Mouse (Mus musculus) hindbrain, postnatal 0 days (tissue): ENCODE data around the gene Mns1. TPM values are rescaled to one million over a fixed set of nuclear protein-coding genes. Genes with fewer than 3 reads are reported as not detected.

ENCODE experiments used
- ATAC-seq: fragments of 200-750 bp; cut with Nextera tagmentation; 2 replicates; pipeline ENCODE4 v1.8.0; 2017; ENCODE audit warnings: mild to moderate bottlenecking, moderate TSS enrichment, moderate library complexity
- DNase-seq: peaks from one replicate; pipeline ENCODE4 v3.0.0-alpha.2; 2015; ENCODE audit warnings: low spot score
- H3K27ac ChIP-seq: fragments of 300-500 bp; sonication (generic); 2 replicates; pipeline ENCODE4 v1.5.1; 2014; ENCODE audit warnings: mild to moderate bottlenecking
- H3K27me3 ChIP-seq: fragments of 300-500 bp; sonication (generic); 2 replicates; pipeline ENCODE4 v1.6.1; 2014; ENCODE audit warnings: low read length, mixed read lengths; ENCODE audit not compliant: insufficient read depth
- H3K36me3 ChIP-seq: fragments of 300-500 bp; sonication (generic); 2 replicates; pipeline ENCODE4 v1.6.1; 2014; ENCODE audit warnings: low read length, mixed read lengths; ENCODE audit not compliant: insufficient read depth
- H3K4me1 ChIP-seq: fragments of 300-500 bp; sonication (generic); 2 replicates; pipeline ENCODE4 v1.6.1; 2014; ENCODE audit warnings: antibody characterized with exemption, low read length, mixed read lengths; ENCODE audit not compliant: insufficient read depth
- H3K4me2 ChIP-seq: fragments of 300-500 bp; sonication (generic); 2 replicates; pipeline ENCODE4 v1.6.1; 2014; ENCODE audit warnings: low read depth, mild to moderate bottlenecking, low read length, moderate library complexity, mixed read lengths
- H3K4me3 ChIP-seq: fragments of 300-500 bp; sonication (generic); 2 replicates; pipeline ENCODE4 v1.5.1; 2014; ENCODE audit warnings: low read length
- H3K9ac ChIP-seq: fragments of 300-500 bp; sonication (generic); replicated peaks from 2 replicates; pipeline ENCODE4 v1.6.1; 2014; ENCODE audit warnings: mild to moderate bottlenecking, low read length, moderate library complexity, mixed read lengths
- H3K9me3 ChIP-seq: fragments of 300-500 bp; sonication (generic); 2 replicates; pipeline ENCODE4 v1.6.1; 2016; ENCODE audit warnings: low read length, mixed read lengths
- CTCF ChIP-seq: IDR thresholded peaks from 2 replicates; pipeline ENCODE4 v1.5.1; 2016; ENCODE audit warnings: antibody characterized with exemption, control low read depth, low read depth
- WGBS: fragments of 180-500 bp; shearing (Covaris S2); extraction: QIAGEN DNeasy Blood & Tissue Kit; methylation state at CpG from one replicate; pipeline ENCODE4 v1.1.7; 2014; 5-methylcytosine and 5-hydroxymethylcytosine counted together
- microRNA-seq, 2 experiments: library from miRNA; unstranded; fragments of <30 nt; microRNA quantifications; one replicate each; pipeline ENCODE4; 2016
- polyA plus RNA-seq: library from polyadenylated mRNA; unstranded; fragments of >200 nt; fragmentation: Nextera tagmentation; extraction: Ambion mirVana; gene quantifications from 2 replicates; pipeline ENCODE4 v1.2.1, GENCODE M21; 2015
- total RNA-seq: library from RNA; depleted of rRNA; stranded (reverse); fragments of >200 nt; gene quantifications from 2 replicates; pipeline ENCODE4 v1.2.3, GENCODE M21; 2014; rRNA removed

Mns1 gene
- total and polyA plus RNA-seq, 2 experiments from 2014 or later: 2.8 to 8.1 TPM

DNA sequence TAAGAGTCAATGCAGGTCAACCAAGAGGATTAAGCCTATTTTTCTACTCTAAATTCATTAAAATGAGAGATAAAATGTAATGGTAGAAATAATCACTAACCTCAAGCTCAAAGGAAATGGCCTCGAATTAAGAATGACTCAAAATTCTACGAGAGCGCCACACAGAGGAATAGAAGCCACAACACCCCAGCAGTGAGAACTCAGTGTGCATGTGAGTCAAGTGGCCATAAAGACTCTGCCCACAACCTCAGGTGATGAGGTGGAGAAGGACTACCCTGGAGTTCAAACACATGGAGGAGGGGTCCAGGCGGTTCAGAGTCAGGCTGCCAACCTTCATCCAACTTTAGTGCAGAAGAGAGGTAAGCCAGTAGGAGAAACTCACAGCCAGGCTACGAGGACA lies 51.3 kb downstream of the Mns1 start:
- TF ChIP-seq CTCF: no peak
- 98% methylated on average over 5 of the region's 5 CpGs for WGBS
- Histone ChIP-seq H3K4me1 (no peaks in the 10 kb centered on the region), H3K27me3 (no peaks in the 10 kb centered on the region), H3K4me2 (no peak overlapping the region), H3K27ac (no peak overlapping the region), H3K9ac (no peak overlapping the region), H3K36me3 (no peaks in the 10 kb centered on the region; the same call in 1 of the 2 replicates), H3K4me3 (no peak overlapping the region), H3K9me3 (no peaks in the 10 kb centered on the region)
- no peak for ATAC-seq
- no peak for DNase-seq

- Histone ChIP-seq H3K9ac (peak overlapping the region; percentile 65), H3K27ac (peak overlapping the region; percentile 87), H3K4me3 (peak overlapping the region; percentile 70), H3K36me3 (no peaks in the 10 kb centered on the region), H3K4me1 (no peaks in the 10 kb centered on the region), H3K4me2 (peak overlapping the region; percentile 74), H3K9me3 (no peaks in the 10 kb centered on the region), H3K27me3 (no peaks in the 10 kb centered on the region)
- TF ChIP-seq CTCF: no peak
- DNase-seq (peak; percentile 94), ATAC-seq (peak; percentile 97)
- WGBS: under 1% methylated on average over 32 of the region's 32 CpGs
These were observed 53.9 kb downstream of the Mns1 start for GRCm38 (mm10) chr9:72491559-72492193.

DNA sequence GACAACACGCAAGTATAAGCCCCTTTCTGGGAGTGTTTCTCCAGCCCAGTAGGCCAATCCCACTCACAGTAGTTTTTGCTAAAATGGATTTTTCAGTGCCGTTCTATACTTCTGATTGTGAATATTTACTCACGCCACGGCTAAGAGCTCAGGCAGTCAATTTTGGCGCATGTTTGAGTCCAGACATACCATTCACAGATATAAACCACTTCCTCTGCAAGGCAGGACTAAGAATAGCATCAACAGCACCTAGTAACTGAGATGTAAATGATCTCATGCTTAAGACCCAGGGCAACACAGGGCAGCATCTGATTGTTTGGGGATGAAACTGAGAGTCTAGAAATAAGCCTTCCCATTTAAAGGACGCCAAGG lies 54.4 kb downstream of the Mns1 start, which contains the start of gene Tex9:
TSS of gene Tex9 (minus strand) at position 19 of the 372 bp plus-strand sequence.
- H3K4me2 ChIP-seq: peak within 1 kb of the TSS; percentile 74
- ATAC-seq (peak; percentile 34), DNase-seq (no peak)
- no peaks in the 10 kb centered on the region for H3K4me1 ChIP-seq
- no peaks in the 10 kb centered on the region for H3K9me3 ChIP-seq
- H3K4me3 ChIP-seq: peak within 1 kb of the TSS; percentile 70
- no peaks in the 10 kb centered on the region for H3K36me3 ChIP-seq
- H3K27me3 ChIP-seq: no peaks in the 10 kb centered on the region
- H3K27ac ChIP-seq: peak within 1 kb of the TSS; percentile 87
- 7% methylated on average over 6 of the region's 6 CpGs for WGBS
- H3K9ac ChIP-seq: peak within 1 kb of the TSS; percentile 65
- no peak for TF ChIP-seq CTCF

GRCm38 (mm10) chr9:72493465-72493864 lies 55.7 kb downstream of the Mns1 start:
- Histone ChIP-seq H3K27me3 (no peaks in the 10 kb centered on the region), H3K4me1 (no peaks in the 10 kb centered on the region; the same call in 1 of the 2 replicates), H3K4me2 (no peak overlapping the region), H3K9ac (no peak overlapping the region), H3K4me3 (no peak overlapping the region), H3K9me3 (no peaks in the 10 kb centered on the region), H3K36me3 (no peaks in the 10 kb centered on the region), H3K27ac (no peak overlapping the region)
- TF ChIP-seq CTCF: no peak
- DNase-seq: no peak
- ATAC-seq: no peak
- WGBS: 84% methylated on average over 2 of the region's 2 CpGs

- Histone ChIP-seq H3K4me2 (no peak overlapping the region), H3K36me3 (no peaks in the 10 kb centered on the region), H3K27me3 (no peaks in the 10 kb centered on the region), H3K9ac (no peak overlapping the region), H3K4me1 (no peaks in the 10 kb centered on the region; the same call in 1 of the 2 replicates), H3K9me3 (no peaks in the 10 kb centered on the region), H3K27ac (no peak overlapping the region), H3K4me3 (no peak overlapping the region)
- TF ChIP-seq CTCF: no peak
- DNase-seq (no peak), ATAC-seq (no peak)
- 86% methylated on average over 3 of the region's 3 CpGs for WGBS
These were observed 56.3 kb downstream of the Mns1 start for GRCm38 (mm10) chr9:72493984-72494685.

- Histone ChIP-seq H3K4me3 (no peak overlapping the region), H3K9me3 (no peaks in the 10 kb centered on the region), H3K36me3 (no peaks in the 10 kb centered on the region), H3K27ac (no peak overlapping the region), H3K4me1 (no peaks in the 10 kb centered on the region; the same call in 1 of the 2 replicates), H3K4me2 (no peak overlapping the region), H3K9ac (no peak overlapping the region), H3K27me3 (no peaks in the 10 kb centered on the region)
- no peak for ATAC-seq
- WGBS: 46% methylated on average over 2 of the region's 2 CpGs
- no peak for TF ChIP-seq CTCF
- no peak for DNase-seq
These were observed 58.9 kb downstream of the Mns1 start for GRCm38 (mm10) chr9:72496691-72497090.

- DNase-seq (peak; percentile 6), ATAC-seq (no peak)
- no peak overlapping the region for H3K9ac ChIP-seq
- no peaks in the 10 kb centered on the region for H3K9me3 ChIP-seq
- 57% methylated on average over 3 of the region's 3 CpGs for WGBS
- no peaks in the 10 kb centered on the region for H3K36me3 ChIP-seq
- H3K4me2 ChIP-seq: no peak overlapping the region
- no peaks in the 10 kb centered on the region; the same call in 1 of the 2 replicates for H3K4me1 ChIP-seq
- no peaks in the 10 kb centered on the region for H3K27me3 ChIP-seq
- H3K4me3 ChIP-seq: no peak overlapping the region
- TF ChIP-seq CTCF: no peak
- no peak overlapping the region for H3K27ac ChIP-seq
These were observed 59.4 kb downstream of the Mns1 start for GRCm38 (mm10) chr9:72497171-72497570.

Small RNA genes within 50 kb of the gene (microRNA-seq; reads per million reads assigned to microRNA genes)
- 0 reads per million in 2 experiments for gene Gm28010

Other genes with a start within 250 kb of the Mns1 start
- gene Zfp280d, start 163.2 kb upstream of the Mns1 start, total RNA-seq: 45.6 and 48.6 TPM in 2 replicates
- 28.8 and 32.1 TPM in 2 replicates for gene Zfp280d, start 163.2 kb upstream of the Mns1 start, polyA plus RNA-seq
- gene Tex9, start 54.2 kb downstream of the Mns1 start, total RNA-seq: 13.7 and 16.8 TPM in 2 replicates
- 41.9 and 44.8 TPM in 2 replicates for gene Tex9, start 54.2 kb downstream of the Mns1 start, polyA plus RNA-seq
- 33.4 and 35.2 TPM in 2 replicates for gene Rfx7, start 94.2 kb downstream of the Mns1 start, total RNA-seq
- 11.9 and 12.5 TPM in 2 replicates for gene Rfx7, start 94.2 kb downstream of the Mns1 start, polyA plus RNA-seq
- gene Nedd4, start 224.3 kb downstream of the Mns1 start, total RNA-seq: 393 and 416 TPM in 2 replicates
- 340 and 356 TPM in 2 replicates for gene Nedd4, start 224.3 kb downstream of the Mns1 start, polyA plus RNA-seq